Mouse (Mus musculus): Measurements from ENCODE around the gene Gamt.

GRCm38 (mm10) chr10:80220676-80221075 is 40.1 kb downstream of the Gamt start:
- no peak for TF ChIP-seq CTCF (IDR thresholded peaks at IDR 0.05; ENCODE audit: insufficient read depth, low read length)
- no peak for TF ChIP-seq POLR2A (IDR thresholded peaks at IDR 0.05; ENCODE audit: borderline replicate concordance, extremely low read depth, low read depth, low read length)
